Comparison of ENCODE assay signal across 8 mouse cellular contexts in genomic region chr8:89138416-89139125, GRCm38 (mm10).
"Had no signal": no experiment of that assay in that cellular context is flagged by ENCODE, and none has a peak within 500 bp of the region (broad histone marks: within the 10 kb centered on the region; RNA-seq: fewer than 3 reads in every experiment).

No protein-coding gene starts in this region.

- DNase-seq: kidney, postnatal 25 days; liver; liver, embryonic 13.5 days; liver, postnatal 0 days; lung, postnatal 14 days; right cerebral cortex, adult 18-20 months; right cerebral cortex, postnatal 25 days; thymus, postnatal 36 days had no signal
